Mouse (Mus musculus) limb, embryonic 14.5 days (tissue): ENCODE data around the gene Vps52. TPM values are rescaled to one million over a fixed set of nuclear protein-coding genes. Genes with fewer than 3 reads are reported as not detected.

Source experiments
- ATAC-seq: fragments of 200-750 bp; cut with Nextera tagmentation; 2 replicates; pipeline ENCODE4 v1.8.0; 2017; ENCODE audit warnings: low read depth, moderate number of reproducible peaks, moderate TSS enrichment; ENCODE audit not compliant: low FRiP score
- DNase-seq: peaks from one replicate; pipeline ENCODE4 v3.0.0-alpha.2; 2015; ENCODE audit warnings: low spot score
- H3K27ac ChIP-seq: fragments of 300-500 bp; sonication (generic); replicated peaks from 2 replicates; pipeline ENCODE4 v1.5.1; 2014; ENCODE audit warnings: low read depth, mild to moderate bottlenecking, low read length, moderate library complexity, mixed read lengths
- H3K27me3 ChIP-seq: fragments of 300-500 bp; sonication (generic); 2 replicates; pipeline ENCODE4 v1.6.1; 2014; ENCODE audit warnings: low read length, mixed read lengths; ENCODE audit not compliant: control insufficient read depth, insufficient read depth
- H3K36me3 ChIP-seq: fragments of 300-500 bp; sonication (generic); 2 replicates; pipeline ENCODE4 v1.6.1; 2014; ENCODE audit warnings: mild to moderate bottlenecking, low read length, moderate library complexity, mixed read lengths; ENCODE audit not compliant: control insufficient read depth, insufficient read depth
- H3K4me1 ChIP-seq: fragments of 300-500 bp; sonication (generic); 2 replicates; pipeline ENCODE4 v1.6.1; 2014; ENCODE audit warnings: antibody characterized with exemption, low read length, mixed read lengths; ENCODE audit not compliant: control insufficient read depth, insufficient read depth
- H3K4me2 ChIP-seq: fragments of 300-500 bp; sonication (generic); replicated peaks from 2 replicates; pipeline ENCODE4 v1.6.1; 2014; ENCODE audit warnings: low read depth, mild to moderate bottlenecking, low read length, moderate library complexity; ENCODE audit not compliant: severe bottlenecking
- H3K4me3 ChIP-seq: fragments of 300-500 bp; sonication (generic); replicated peaks from 2 replicates; pipeline ENCODE4 v1.5.1; 2014; ENCODE audit warnings: low read length
- H3K9ac ChIP-seq: fragments of 300-500 bp; sonication (generic); 2 replicates; pipeline ENCODE4 v1.6.1; 2014; ENCODE audit warnings: mild to moderate bottlenecking, low read depth, low read length, moderate library complexity; ENCODE audit not compliant: severe bottlenecking
- H3K9me3 ChIP-seq: fragments of 300-500 bp; sonication (generic); 2 replicates; pipeline ENCODE4 v1.6.1; 2016; ENCODE audit warnings: low read length; ENCODE audit not compliant: control insufficient read depth
- POLR2A ChIP-seq: fragments of 200-500 bp; IDR thresholded peaks from 2 replicates; pipeline ENCODE4 v1.8.0; 2012; ENCODE audit warnings: inconsistent platforms, mild to moderate bottlenecking, moderate library complexity, borderline replicate concordance; ENCODE audit not compliant: insufficient read depth, insufficient read length; ENCODE audit errors: extremely low read depth
- WGBS: fragments of 180-500 bp; shearing (Covaris S2); extraction: QIAGEN DNeasy Blood & Tissue Kit; methylation state at CpG from one replicate; pipeline ENCODE4 v1.1.7; 2014; 5-methylcytosine and 5-hydroxymethylcytosine counted together
- polyA plus RNA-seq, 2 experiments: library from polyadenylated mRNA; depleted of rRNA in 1 of 2; stranded (reverse) in 1 of 2; unstranded in 1 of 2; fragments of >200 nt; fragmentation: Nextera tagmentation in 1 of 2; extraction: Ambion mirVana in 1 of 2; gene quantifications; 2 replicates each; pipeline versions ENCODE4 v1.2.1 to v1.2.3; 2012 to 2014

The Vps52 gene
- polyA plus RNA-seq, 2 experiments, result 38.6 to 48.8 TPM

DNA sequence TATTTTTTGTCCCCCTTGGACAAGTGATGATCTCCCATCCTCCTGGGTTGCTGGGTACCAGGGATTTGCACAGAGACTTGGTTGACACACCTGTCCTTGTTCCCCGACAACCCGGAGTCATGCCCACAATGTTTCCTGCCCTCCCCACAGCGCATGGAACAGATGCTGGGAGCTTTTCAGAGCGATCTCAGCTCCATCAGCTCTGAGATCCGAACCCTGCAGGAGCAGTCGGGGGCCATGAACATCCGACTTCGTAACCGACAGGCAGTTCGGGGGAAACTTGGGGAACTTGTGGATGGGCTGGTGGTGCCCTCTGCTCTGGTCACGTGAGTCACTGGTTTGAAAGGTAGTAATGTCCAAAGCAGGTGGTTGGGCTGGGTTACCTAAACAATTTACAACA, 2.8 kb downstream of the Vps52 start:
- Histone ChIP-seq H3K9me3 (no peaks in the 10 kb centered on the region), H3K4me2 (no peak overlapping the region), H3K4me3 (no peak overlapping the region), H3K27me3 (no peaks in the 10 kb centered on the region), H3K9ac (no peak overlapping the region), H3K36me3 (peaks cover 56% of the 10 kb centered on the region), H3K27ac (no peak overlapping the region), H3K4me1 (peaks cover 17% of the 10 kb centered on the region)
- no peak for ATAC-seq
- WGBS, result 94% methylated on average over 11 of the region's 11 CpGs
- no peak for DNase-seq
- TF ChIP-seq POLR2A, result no peak

DNA sequence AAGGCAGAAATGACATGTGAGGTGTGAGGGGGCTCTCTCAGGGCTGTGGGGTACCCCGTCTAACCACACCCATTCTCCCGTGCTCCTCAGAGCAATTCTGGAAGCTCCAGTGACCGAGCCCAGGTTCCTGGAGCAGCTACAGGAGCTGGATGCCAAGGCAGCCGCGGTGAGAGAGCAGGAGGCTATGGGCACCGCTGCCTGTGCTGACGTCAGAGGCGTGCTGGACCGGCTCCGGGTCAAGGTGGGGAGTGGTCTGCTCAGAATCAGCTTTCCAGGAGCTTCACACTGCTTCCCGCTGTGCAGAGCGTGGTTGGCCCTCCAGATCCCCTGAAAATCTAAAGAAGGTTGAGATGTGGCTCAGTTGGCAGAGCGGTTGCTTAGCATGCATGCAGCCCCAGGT, 3.5 kb downstream of the Vps52 start:
- ATAC-seq, result no peak

DNA sequence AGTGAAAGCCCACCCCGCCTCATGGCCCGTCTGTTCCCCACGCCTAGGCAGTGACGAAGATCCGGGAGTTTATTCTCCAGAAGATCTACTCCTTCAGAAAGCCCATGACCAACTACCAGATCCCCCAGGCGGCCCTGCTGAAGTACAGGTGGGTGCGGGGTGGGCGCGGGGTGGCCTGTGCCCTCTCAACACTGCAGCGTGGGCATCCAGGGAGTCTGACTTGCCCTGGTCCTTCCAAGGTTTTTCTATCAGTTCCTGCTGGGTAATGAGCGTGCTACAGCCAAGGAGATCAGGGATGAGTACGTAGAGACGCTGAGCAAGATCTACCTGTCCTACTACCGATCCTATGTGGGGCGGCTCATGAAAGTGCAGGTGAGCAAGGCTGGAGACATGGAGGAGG, 4.3 kb downstream of the Vps52 start:
- Histone ChIP-seq H3K9me3 (no peaks in the 10 kb centered on the region), H3K27ac (no peak overlapping the region), H3K4me1 (peaks cover 6% of the 10 kb centered on the region), H3K36me3 (peaks cover 47% of the 10 kb centered on the region), H3K27me3 (no peaks in the 10 kb centered on the region), H3K4me3 (no peak overlapping the region), H3K4me2 (no peak overlapping the region), H3K9ac (no peak overlapping the region)
- ATAC-seq, result no peak
- no peak for TF ChIP-seq POLR2A
- 89% methylated on average over 15 of the region's 15 CpGs for WGBS
- DNase-seq, result no peak

More for the DNA sequence above, 3.5 kb downstream of the Vps52 start:
- Histone ChIP-seq H3K4me2 (no peak overlapping the region), H3K4me1 (peaks cover 12% of the 10 kb centered on the region), H3K4me3 (no peak overlapping the region), H3K9ac (no peak overlapping the region), H3K27me3 (no peaks in the 10 kb centered on the region), H3K27ac (no peak overlapping the region), H3K36me3 (peaks cover 52% of the 10 kb centered on the region), H3K9me3 (no peaks in the 10 kb centered on the region)
- DNase-seq, result no peak
- no peak for TF ChIP-seq POLR2A
- 97% methylated on average over 13 of the region's 13 CpGs for WGBS

DNA sequence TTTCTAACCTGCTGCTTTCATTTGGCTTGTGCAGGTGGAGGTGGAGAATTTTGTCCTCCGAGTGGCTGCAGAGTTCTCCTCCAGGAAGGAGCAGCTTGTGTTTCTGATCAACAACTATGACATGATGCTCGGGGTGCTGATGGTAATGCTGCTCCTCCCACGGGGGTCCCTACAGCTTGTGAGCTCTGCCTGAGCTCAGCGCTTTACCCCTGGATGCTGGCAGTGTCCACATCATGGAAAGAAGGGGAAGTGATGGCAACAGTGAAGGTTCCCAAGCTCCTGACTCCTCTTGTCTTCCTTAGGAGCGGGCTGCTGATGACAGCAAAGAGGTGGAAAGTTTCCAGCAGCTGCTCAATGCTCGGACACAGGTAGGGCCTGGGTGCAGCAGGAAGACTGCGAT, 7.3 kb downstream of the Vps52 start:
- Histone ChIP-seq H3K36me3 (peaks cover 59% of the 10 kb centered on the region), H3K27ac (no peak overlapping the region), H3K4me2 (no peak overlapping the region), H3K27me3 (no peaks in the 10 kb centered on the region), H3K4me1 (no peaks in the 10 kb centered on the region), H3K4me3 (no peak overlapping the region), H3K9ac (no peak overlapping the region), H3K9me3 (no peaks in the 10 kb centered on the region)
- DNase-seq, result no peak
- no peak for TF ChIP-seq POLR2A
- no peak for ATAC-seq
- WGBS, result 95% methylated on average over 7 of the region's 7 CpGs

DNA sequence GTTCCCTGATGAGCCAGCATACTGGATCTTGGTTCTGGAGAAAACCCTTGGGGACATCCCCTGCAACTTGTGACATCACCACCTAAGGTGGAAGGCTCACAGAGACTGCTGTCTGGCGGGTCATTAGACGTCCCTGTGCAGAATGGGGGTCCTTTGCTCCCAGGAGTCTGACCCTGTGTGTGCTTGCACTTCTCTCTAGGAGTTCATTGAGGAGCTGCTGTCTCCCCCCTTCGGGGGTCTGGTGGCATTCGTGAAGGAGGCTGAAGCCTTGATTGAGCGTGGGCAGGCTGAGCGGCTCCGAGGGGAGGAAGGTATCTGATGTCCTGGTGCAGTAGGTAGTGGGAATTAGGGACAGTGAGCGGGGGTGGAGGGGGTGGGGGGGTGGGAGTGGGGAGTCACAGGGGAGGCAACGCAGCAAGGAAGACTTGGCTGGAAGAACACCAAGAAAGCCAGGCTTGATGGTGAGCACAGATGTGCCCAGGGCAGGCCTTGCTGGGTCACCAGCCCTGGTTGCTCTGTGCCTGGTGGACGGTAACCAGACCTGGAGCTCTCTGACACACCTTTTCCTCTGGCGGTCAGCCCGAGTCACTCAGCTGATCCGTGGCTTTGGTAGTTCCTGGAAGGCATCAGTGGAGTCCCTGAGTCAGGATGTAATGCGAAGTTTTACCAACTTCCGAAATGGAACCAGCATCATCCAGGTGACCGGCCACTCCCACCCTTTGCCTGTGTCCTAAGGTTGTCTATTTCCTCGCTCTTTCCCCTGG, 9.7 kb downstream of the Vps52 start:
- ATAC-seq, result no peak
- Histone ChIP-seq H3K27me3 (no peaks in the 10 kb centered on the region), H3K9ac (no peak overlapping the region), H3K36me3 (peaks cover 35% of the 10 kb centered on the region), H3K4me3 (no peak overlapping the region), H3K27ac (no peak overlapping the region), H3K4me1 (no peaks in the 10 kb centered on the region), H3K9me3 (no peaks in the 10 kb centered on the region), H3K4me2 (no peak overlapping the region)
- TF ChIP-seq POLR2A, result no peak
- 91% methylated on average over 16 of the region's 17 CpGs for WGBS
- no peak for DNase-seq
